ENCODE assay signal across 8 mouse cellular contexts in the genomic region with DNA sequence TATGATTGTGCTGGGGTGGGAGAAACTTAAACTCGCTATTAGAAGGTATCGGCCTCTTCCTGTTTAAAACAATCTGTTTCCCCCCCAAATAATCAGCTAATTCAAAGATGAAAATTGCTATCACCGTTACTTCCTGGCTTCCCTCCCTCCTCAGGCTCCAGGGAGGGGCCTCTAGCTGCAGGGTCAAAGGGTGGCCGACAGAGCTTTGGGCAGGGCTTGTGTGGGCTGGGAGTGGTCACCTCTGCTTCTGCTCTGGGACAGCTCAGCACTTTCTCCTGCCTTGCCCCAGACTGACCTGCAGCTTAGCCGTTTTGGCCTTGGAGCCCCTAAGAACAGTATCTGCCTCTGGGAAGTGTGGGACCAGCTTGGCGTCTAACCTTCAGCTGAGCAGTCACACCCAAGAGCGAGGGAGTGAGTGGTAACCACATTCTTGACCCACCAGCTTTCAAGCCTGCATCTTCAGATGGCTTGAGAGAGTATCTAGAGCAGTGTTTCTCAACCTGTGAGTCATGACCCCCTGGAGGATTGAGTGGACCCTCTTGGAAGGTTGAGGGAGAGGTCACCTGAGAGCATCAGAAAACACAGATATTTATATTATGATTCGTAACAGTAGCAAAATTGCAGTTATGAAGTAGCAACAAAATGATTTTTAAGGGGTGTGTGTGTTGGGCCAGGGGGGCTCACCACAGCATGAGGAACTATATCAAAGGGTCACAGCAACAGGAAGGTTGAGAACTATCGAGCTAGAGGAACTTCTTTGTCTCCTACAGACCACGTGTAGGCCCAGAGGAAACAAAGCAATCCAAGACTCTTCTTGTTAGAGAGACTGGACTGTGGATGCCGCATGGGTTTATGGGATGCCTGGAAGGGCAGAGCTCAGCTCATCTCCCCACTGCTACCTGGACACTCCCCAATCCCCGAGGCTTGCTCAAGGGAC. TPM values are rescaled to one million over a fixed set of nuclear protein-coding genes. Genes with fewer than 3 reads are reported as not detected.
DNase-seq lines count a peak whose midpoint lies in the region; ATAC-seq and TF ChIP-seq lines count a peak whose summit lies in the region.

No protein-coding gene starts in this region.

- H3K27ac ChIP-seq in heart, postnatal 0 days (ENCODE audit: low read depth) = peak overlapping the region; percentile 68
- peak overlapping the region; percentile 34; the same call in 1 of the 2 replicates for H3K27ac ChIP-seq in liver, embryonic 13.5 days
- H3K27ac ChIP-seq in stomach, postnatal 0 days (replicated peaks) = no peak overlapping the region
- no peak overlapping the region for H3K27ac ChIP-seq in forebrain, embryonic 15.5 days (replicated peaks)

- no peaks in the 10 kb centered on the region for H3K27me3 ChIP-seq in heart, postnatal 0 days (ENCODE audit: control insufficient read depth, insufficient read depth, low read length)
- H3K27me3 ChIP-seq in liver, embryonic 13.5 days = no peaks in the 10 kb centered on the region
- H3K27me3 ChIP-seq in stomach, postnatal 0 days (ENCODE audit: control insufficient read depth, insufficient read depth, low read length) = no peaks in the 10 kb centered on the region
- H3K27me3 ChIP-seq in forebrain, embryonic 15.5 days = no peaks in the 10 kb centered on the region

- no peaks in the 10 kb centered on the region for H3K36me3 ChIP-seq in heart, postnatal 0 days (replicated peaks; ENCODE audit: control insufficient read depth, insufficient read depth, low read length)
- no peaks in the 10 kb centered on the region for H3K36me3 ChIP-seq in liver, embryonic 13.5 days
- H3K36me3 ChIP-seq in stomach, postnatal 0 days (ENCODE audit: control insufficient read depth, insufficient read depth, low read length) = no peaks in the 10 kb centered on the region
- H3K36me3 ChIP-seq in forebrain, embryonic 15.5 days = no peaks in the 10 kb centered on the region

- H3K4me3 ChIP-seq in heart, postnatal 0 days (ENCODE audit: low read depth, low read length) = no peak overlapping the region
- no peak overlapping the region for H3K4me3 ChIP-seq in liver, embryonic 13.5 days (replicated peaks)
- no peak overlapping the region for H3K4me3 ChIP-seq in stomach, postnatal 0 days (ENCODE audit: low read depth, low read length)
- no peak overlapping the region for H3K4me3 ChIP-seq in forebrain, embryonic 15.5 days

- TF ChIP-seq EP300 in heart, postnatal 0 days (IDR thresholded peaks at IDR 0.05; ENCODE audit: low read depth) = no peak
- TF ChIP-seq EP300 in stomach, postnatal 0 days (optimal IDR thresholded peaks at IDR 0.05) = no peak

- no peak for TF ChIP-seq CTCF in heart, postnatal 0 days (IDR thresholded peaks at IDR 0.05; ENCODE audit: low read depth)
- no peak for TF ChIP-seq CTCF in stomach, postnatal 0 days (IDR thresholded peaks at IDR 0.05; ENCODE audit: low read depth)

- H3K9me3 ChIP-seq in heart, postnatal 0 days (replicated peaks; ENCODE audit: control insufficient read depth, low read length) = no peaks in the 10 kb centered on the region
- H3K9me3 ChIP-seq in liver, embryonic 13.5 days (replicated peaks) = no peaks in the 10 kb centered on the region
- H3K9me3 ChIP-seq in stomach, postnatal 0 days (ENCODE audit: control insufficient read depth, low read length) = no peaks in the 10 kb centered on the region
- no peaks in the 10 kb centered on the region for H3K9me3 ChIP-seq in forebrain, embryonic 15.5 days

- ATAC-seq in heart, postnatal 0 days (ENCODE audit: insufficient read depth, low read depth) = peak; percentile 77
- peak; percentile 74; the same call in 1 of the 2 replicates for ATAC-seq in liver, embryonic 13.5 days (ENCODE audit: low read depth)
- ATAC-seq in stomach, postnatal 0 days (ENCODE audit: low FRiP score, low TSS enrichment) = peak; percentile 75; the same call in 1 of the 2 replicates
- ATAC-seq in forebrain, embryonic 15.5 days (replicated peaks) = no peak

- DNase-seq in thymus, postnatal 14 days = peak; percentile 16
- no peak for DNase-seq in thymus, postnatal 0 days (ENCODE audit: low spot score)
- DNase-seq in heart, postnatal 0 days (ENCODE audit: low spot score) = no peak
- DNase-seq in liver, embryonic 13.5 days = no peak
- DNase-seq in stomach, postnatal 0 days (ENCODE audit: low spot score) = peak; percentile 45
- DNase-seq in retina, embryonic 14.5 days (ENCODE audit: low spot score) = no peak
- no peak for DNase-seq in left cerebral cortex, adult 8-10 months (ENCODE audit: low spot score in 2 of 2)

- H3K4me2 ChIP-seq in heart, postnatal 0 days (ENCODE audit: low read depth, low read length) = no peak overlapping the region
- H3K4me2 ChIP-seq in liver, embryonic 13.5 days = no peak overlapping the region
- H3K4me2 ChIP-seq in stomach, postnatal 0 days (replicated peaks; ENCODE audit: low read depth) = no peak overlapping the region
- H3K4me2 ChIP-seq in forebrain, embryonic 15.5 days (replicated peaks) = no peak overlapping the region

- no peak overlapping the region for H3K9ac ChIP-seq in heart, postnatal 0 days (replicated peaks; ENCODE audit: low read depth, low read length)
- H3K9ac ChIP-seq in liver, embryonic 13.5 days = no peak overlapping the region
- H3K9ac ChIP-seq in stomach, postnatal 0 days (ENCODE audit: low read length) = no peak overlapping the region
- no peak overlapping the region for H3K9ac ChIP-seq in forebrain, embryonic 15.5 days (replicated peaks)

- 0 out of 2 replicates have a peak, but pooled peaks cover 4% of the 10 kb centered on the region for H3K4me1 ChIP-seq in heart, postnatal 0 days (ENCODE audit: control insufficient read depth, insufficient read depth)
- peaks cover 24% of the 10 kb centered on the region for H3K4me1 ChIP-seq in liver, embryonic 13.5 days (replicated peaks)
- no peaks in the 10 kb centered on the region for H3K4me1 ChIP-seq in stomach, postnatal 0 days (replicated peaks; ENCODE audit: control insufficient read depth, insufficient read depth)
- H3K4me1 ChIP-seq in forebrain, embryonic 15.5 days = no peaks in the 10 kb centered on the region

- WGBS in heart, postnatal 0 days = 48% methylated on average over 12 of the region's 12 CpGs
- WGBS in liver, embryonic 13.5 days (ENCODE audit: insufficient replicate concordance) = 26% methylated on average over 12 of the region's 12 CpGs
- WGBS in stomach, postnatal 0 days = 55% methylated on average over 12 of the region's 12 CpGs
- 83% methylated on average over 12 of the region's 12 CpGs for WGBS in forebrain, embryonic 15.5 days

RNA-seq across cellular contexts. Expression of gene Elk3, which starts 15.1 kb away (rescaled TPM):
- polyA plus RNA-seq in thymus, postnatal 0 days (2015; fragmentation: Nextera tagmentation; extraction: Ambion mirVana) = 18.2 and 19.1 TPM in 2 replicates
- total RNA-seq in heart, postnatal 0 days (2014; rRNA removed; ENCODE audit: low replicate concordance) = 45.0 and 47.3 TPM in 2 replicates
- polyA plus RNA-seq in heart, postnatal 0 days (2015; fragmentation: Nextera tagmentation; extraction: Ambion mirVana) = 31.0 and 34.4 TPM in 2 replicates
- polyA plus RNA-seq in liver, embryonic 13.5 days (2015; fragmentation: Nextera tagmentation; extraction: Ambion mirVana) = 4.2 and 4.7 TPM in 2 replicates
- polyA plus RNA-seq in stomach, postnatal 0 days (2015; fragmentation: Nextera tagmentation; extraction: Ambion mirVana) = 11.3 and 12.5 TPM in 2 replicates
- polyA plus RNA-seq in forebrain, embryonic 15.5 days (2015; fragmentation: Nextera tagmentation; extraction: Ambion mirVana) = 6.2 and 7.9 TPM in 2 replicates
- 10 to 100 TPM in 2 of 4 experiments, 1 to 10 TPM in 2; 7.4 to 12.3 (median 9.6) TPM for total RNA-seq in left cerebral cortex, adult 8-10 months (2022)

Comparison
In these comparisons a context has a peak if more than half of its experiments do, and no peak if none do; other contexts are left out.
1. DNase-seq: peak in thymus, postnatal 14 days (single experiment) and stomach, postnatal 0 days (single experiment); none in thymus, postnatal 0 days (single experiment), heart, postnatal 0 days (single experiment), liver, embryonic 13.5 days (single experiment), retina, embryonic 14.5 days (single experiment) and left cerebral cortex, adult 8-10 months (0 of 2).
2. H3K27ac ChIP-seq: peak in heart, postnatal 0 days (single experiment) and liver, embryonic 13.5 days (single experiment); none in stomach, postnatal 0 days (single experiment) and forebrain, embryonic 15.5 days (single experiment).